Mouse (Mus musculus) right cerebral cortex, postnatal 36 days (tissue): ENCODE data around the gene Traip.

ENCODE experiments used
- DNase-seq, 2 experiments: peaks; one replicate each; pipeline ENCODE4 v3.0.0; 2022; ENCODE audit warnings: low spot score in 2 of 2, mixed read lengths in 1 of 2

Gene Traip

DNA sequence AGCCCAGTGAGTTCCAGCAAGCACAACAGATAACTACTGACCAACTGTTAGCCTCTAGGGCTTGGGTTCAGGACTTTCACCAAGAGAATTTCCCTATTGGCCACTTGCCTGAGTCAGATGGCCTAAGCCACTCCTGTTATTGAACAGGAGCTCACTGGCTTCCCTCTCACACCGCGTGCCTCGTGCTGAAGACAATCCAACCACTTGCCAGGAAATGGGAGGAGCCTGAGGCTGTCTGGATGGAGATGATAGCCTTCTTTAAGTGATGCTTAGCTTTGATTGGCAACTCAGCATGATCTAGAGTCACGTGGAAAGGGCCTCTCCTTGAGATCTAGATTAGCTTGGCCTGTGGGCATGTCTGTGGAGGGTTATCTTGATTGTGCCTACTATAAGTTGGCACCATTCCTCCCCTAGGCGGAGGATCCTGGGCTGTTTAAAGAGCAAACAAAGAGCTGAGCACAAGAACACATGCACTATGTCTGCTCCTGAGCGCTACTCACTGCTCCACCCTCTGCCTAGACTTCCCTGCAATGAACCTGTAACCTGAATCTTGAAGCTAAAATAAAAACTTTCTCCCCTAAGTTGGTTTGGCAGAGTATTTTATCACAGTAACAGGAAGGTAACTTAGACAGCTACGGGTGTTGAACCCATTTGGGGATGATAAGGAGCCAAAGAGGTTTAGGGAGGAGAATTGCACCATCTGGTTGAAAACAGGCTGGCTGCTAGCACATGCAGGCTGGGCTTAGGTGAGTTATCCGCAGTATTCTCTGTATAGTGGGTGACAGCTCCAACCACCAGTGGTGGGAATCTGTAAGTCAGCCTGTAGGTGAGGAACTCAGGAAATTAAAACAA, 22.0 kb downstream of the Traip start:
- DNase-seq: no peak

DNA sequence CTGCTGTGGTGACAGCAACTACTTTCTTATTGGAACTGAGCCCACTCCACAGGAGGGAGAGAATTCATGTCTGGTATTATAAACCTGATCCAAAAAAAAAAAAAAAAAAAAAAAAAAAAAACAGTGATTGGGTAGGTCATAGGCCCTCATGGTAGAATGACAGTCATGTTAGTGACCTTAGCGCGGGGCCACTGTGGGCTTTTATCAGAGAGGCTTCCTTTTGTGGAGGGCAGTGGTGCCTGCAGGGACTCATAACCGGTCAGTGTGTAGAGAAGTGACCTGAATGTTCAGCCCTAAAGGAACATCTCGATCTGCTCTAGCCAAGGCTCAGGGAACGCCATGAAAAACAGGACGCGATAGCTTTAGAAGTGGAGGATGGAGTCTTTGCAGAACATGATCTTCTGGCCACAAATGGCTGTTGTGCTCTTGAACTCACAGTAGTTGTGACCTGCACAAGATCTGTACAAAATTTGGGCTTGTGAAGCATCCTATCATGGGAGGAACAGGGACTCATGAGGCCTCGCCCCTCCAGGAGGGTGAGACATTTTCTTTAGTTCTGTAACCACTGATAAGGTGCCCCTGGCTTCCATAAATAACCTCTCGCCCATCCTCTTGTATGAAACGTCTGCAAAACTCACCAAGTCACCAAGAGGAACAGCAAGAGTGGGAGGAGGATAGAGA, 24.7 kb downstream of the Traip start:
- DNase-seq: no peak

DNA sequence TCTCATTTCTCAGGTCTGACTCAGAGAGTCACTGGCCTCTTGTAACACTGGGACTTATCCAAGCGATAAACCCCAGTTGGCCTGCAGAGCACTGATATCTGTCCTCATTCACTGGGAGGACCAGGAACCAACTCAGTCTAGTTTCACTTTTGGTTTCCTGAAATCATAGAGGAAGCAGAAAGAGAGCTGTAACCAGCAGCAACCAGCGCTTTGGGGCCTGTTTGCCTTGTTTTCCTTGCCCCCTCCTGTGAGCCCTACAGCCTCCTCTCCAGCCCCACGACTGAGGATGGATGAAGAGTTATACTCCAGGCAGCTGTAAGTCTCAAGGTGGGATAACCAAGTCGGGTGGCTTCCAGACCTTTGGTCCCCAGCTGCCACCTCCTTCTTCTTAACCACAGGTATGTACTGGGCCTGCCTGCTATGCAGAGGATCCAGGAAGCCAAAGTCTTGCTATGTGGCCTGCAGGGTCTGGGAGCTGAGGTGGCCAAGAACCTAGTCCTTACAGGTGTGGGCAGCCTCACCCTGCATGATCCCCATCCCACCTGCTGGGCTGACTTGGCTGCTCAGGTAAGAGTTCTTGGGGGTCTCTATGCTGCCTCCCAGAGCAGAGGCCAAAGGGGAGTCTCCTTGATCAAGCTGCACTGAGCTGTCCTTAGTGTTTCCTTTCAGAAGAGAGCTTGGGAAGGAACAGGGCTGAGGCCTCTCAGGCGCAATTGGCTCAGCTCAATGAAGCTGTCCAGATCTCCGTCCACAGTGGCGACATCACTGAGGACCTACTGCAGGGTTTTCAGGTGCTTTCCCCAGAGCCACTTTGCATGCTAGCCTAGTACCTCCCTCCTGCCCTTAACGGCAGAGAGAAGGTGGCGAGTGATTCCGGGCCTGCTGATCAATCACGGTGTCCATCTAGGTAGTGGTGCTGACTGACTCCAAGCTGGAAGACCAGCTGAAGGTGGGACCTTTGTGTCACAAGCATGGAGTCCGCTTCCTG, 25.8 kb downstream of the Traip start, which contains the start of gene Uba7:
Gene Uba7, plus strand, starts transcription at position 107 of the 988 bp plus-strand sequence.
- no peak for DNase-seq

DNA sequence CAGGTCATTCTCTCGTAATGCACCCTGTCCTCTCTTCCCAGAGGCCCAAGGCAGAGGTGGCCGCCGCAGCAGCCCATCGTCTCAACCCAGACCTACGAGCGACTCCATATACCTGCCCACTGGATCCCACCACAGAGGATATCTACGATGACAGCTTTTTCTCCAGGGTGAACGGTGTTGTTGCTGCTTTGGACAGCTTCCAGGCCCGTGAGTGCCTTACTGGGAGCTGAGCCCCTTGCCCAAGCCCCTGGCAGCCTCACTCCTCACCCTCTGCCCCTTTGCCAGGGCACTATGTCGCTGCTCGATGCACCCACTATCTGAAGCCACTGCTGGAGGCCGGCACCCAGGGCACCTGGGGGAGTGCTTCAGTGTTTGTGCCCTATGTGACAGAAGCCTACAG, 28.9 kb downstream of the Traip start:
- DNase-seq: no peak

DNA sequence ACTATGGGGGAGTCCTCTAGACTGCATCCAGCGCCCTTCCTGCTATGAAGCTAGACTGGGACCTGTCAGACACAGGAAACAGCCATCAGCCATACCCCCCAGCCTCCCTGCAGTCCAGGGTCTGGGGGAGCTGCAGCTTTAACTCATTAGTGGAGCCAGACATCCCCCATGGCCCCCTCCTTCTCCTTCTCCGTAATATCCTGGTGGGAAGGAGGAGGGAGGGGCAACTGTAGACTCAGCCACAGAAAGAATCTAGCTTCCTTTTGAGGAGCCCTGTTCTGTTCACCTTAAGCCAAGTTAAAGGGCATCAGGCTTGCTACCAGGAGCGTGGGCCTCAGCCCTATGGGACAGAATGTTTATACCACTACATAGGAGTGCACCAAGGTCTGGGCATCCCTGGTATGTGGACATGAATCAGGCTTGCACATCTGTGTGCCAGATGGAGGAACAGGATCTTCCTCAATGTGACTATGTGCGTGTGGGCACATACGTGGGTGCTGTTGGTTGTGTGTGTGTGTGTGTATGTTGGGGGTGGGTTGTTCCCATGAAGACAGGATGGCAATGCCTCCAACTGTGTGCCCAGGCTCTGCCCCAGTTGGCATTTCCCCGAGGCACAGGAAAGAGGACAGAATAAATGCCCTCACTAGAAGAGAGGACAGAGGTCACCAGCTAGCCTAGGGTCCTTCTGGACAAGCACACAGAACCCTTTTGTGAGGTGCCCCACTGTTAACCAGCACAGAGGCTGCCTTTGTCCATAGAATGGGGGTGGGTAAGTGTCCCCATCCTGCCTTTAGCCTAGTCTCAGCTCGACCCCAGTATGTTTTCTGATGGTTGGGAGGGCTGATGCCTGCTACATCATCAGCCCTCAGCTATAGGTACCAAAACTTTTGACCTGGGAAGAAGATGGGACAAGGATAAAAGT, 32.0 kb downstream of the Traip start:
- DNase-seq: no peak

DNA sequence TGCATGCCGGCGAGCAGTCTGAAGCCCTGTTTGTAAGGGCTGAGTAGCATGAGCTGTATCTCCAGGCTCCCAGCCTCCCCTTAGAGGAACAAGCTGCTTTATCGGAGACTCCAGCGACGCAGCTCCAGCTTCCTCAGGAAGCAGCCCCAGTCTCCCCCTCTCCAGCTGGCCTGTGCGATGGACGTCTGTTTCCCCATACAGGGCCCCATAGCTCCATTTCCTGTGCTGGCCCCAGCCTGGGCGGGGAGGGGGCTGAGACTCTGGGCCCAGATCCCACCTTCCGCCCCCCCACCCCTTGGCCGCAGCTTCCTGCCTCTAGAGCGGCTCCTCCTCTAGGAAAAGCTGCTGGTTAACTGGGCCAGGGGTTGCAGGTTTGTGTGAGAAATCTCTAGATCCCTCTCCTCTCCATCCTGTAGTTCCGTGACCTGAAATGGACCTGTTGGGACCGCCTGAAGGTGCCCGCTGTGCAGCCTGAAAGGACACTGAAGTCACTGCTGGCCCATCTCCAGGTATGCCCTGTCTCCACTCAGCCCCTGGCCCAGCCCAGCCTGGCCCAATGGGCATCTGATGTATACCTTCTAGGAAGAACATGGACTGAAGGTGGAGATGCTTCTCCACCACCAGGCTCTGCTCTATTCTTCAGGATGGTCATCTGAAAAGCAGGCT, 32.9 kb downstream of the Traip start, which contains the start of gene Gm20661:
Gene Gm20661, plus strand, starts transcription at position 378 of the 666 bp plus-strand sequence.
- DNase-seq: no peak

DNA sequence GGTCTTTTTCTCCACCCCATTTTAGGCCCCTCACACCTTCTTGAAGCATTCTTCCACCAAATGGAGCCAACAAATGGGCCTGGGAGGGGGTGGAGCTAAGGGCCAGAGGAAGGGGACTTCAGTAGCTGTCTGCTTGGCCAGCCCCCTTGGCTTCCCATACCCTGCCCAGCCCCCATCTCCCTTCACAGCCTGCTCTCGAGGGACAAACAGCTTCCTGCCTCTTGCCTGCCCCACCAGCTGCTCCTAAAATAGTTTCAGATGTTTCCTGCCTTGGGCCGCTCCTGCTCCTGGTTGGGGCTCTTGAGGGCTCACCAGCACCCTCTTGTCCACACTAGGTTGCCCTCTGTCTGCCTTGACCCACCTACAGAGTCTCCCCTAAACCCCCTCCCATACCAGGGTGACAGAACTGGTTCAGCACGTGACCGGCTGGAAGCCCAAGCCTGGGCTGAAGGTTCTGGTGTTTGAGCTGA, 33.5 kb downstream of the Traip start:
- no peak for DNase-seq

DNA sequence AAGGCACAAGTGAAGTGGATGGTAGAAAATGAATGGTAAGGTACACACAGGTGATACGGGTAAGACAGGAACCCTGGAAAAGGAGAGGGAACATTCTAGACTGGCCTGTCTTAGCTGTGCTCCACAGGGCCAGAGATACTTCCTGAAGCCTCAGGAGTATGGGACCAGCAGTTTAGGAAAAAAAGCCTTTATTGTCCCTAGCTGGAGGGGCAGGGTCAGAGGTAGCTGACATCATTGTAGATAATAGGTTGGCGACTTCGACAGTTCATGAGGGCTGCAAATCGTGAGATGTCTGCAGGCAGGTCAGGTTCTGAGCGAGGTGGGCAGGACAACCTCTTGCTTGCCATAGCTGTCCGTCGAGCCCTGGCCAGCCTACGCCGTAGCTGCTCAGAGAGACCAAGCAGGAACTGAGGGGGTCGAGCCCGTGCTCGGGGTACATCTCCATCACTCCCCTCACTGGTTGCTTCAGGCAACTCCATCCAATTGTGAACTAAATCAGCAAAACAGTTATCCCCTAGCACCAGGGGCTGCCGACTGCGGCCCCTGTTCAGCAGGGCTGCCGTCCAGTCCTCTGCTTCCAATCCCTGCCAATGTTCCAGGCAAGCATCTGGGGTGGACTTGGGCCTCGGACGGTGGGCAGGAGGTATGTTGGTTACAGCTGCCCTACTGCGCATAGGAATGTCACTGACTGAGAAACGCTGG, 34.3 kb downstream of the Traip start:
- no peak for DNase-seq

DNA sequence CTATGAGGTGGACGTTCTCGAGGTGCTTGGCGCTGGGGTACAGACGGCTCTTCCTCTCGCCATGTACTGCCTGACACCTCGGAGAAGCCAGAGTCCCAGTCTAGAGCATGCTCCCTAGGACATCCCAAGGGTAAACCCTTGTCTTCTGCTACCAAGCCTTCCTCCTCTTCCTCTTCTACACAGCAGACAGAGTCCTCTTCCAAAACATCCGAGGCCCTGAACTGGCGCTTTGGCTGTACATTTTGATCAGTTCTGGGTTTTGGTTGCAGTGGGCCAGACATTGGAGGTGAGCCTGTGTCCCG, 34.8 kb downstream of the Traip start:
- no peak for DNase-seq

DNA sequence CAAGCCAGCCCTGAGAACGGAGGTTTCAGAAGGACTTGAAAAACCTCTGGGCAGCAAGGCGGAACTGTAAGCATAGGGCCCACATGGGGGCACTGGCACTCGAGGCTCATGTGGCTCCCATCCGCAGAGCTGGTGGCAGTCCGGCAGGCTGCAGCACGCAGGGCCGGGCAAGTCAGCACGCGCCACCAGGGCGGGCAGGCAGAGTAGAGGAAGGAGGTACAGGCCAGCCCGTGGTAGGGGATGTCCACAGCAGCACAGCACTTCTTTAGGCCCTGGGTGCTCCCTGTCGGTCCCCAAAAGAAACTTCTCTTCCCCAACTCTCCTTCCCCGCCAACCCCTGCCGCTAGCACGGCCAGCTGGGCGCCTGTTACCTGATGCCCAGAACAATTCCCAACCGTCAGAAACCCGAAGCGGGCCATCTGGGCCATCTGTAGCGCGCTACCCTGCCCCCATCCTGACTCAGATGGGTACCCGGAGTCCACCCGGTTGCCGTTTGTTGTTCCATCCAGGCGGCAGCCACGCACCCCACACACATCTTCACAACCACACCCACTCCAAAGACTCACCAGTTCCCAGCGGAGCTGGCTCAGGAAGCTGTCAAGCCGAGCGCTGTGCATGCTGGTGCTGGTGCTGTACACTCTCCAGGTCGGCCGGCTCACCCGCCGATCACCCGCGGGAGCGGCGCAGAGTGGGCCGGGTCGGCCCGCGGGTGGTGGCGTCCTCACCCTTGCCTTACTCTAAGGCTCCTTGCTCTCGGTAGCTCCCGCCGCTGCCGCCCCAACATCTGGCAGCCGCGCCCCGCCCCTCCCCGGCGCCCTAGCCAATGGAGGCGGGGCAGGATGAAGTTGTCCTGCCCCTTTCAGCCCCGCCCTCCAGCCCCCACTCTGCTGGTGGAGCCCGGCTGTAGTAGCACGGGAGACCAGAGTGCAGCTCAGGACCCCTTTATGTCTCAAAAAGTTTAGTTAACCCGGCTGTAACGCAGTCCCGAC, 35.5 kb downstream of the Traip start, which contains the start of gene Inka1:
Gene Inka1, minus strand, starts transcription at position 749 of the 989 bp plus-strand sequence.
- DNase-seq: peak; percentile 77 to 78

DNA sequence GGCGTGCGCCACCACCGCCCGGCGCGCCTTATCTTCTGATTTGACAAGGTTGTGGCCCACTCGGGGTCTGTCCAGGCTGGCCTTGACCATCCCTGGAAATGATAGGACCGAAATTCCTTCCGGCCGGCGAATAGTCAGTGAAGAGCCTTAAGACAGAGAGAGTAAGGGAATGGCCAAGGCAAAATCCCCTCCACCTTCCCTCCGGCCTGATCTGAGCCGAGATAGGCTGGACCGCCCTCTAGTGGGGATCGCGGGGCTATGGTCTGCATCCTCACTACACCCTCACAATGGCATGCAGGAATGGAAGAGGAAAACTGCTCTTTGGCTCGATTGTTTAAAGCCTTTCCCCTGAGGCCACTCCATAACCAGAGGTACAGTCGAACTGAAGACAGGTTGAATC, 36.4 kb downstream of the Traip start:
- DNase-seq: peak in 1 of 2 experiments; percentile 43

DNA sequence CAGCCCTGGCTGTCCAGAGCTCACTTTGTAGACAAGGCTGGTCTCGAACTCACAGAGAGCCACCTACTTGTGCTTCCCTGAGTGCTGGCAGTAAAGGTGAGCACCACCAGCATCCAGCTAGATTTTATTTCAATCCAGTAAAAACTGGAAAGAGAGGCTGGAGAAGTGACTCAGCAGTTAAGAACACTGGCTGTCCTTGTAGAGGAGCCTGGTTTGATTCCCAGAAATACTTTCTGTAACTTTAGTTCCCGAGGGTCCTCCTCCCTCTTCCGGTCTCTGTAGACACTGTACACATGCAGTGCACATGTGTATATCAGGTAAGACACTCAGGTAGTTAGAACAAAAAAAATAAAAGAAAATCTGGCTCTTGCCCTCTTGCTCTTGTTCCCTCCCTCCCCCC, 38.0 kb downstream of the Traip start:
- no peak for DNase-seq

DNA sequence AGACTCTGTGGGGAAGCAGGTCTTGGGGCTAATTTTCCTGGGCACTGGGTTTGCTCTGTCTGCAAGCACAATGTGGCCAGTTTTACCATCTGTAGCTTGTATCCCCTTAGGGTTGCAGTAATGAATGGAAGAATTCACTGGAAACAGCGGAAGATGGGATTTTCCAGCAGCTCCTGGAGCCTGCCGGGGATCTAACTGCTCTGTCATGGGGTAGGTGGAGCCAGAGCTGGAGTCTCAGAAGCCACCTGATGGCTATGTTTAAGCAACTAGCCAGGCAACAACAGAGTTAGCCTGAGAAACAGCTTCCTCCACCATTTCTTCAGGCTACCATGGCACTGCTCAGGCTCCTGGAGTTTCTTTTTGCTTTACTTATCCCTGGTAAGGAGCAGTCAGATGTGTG, 42.3 kb downstream of the Traip start, which contains the start of gene Cdhr4:
Gene Cdhr4, plus strand, starts transcription at position 301 of the 400 bp plus-strand sequence.
- DNase-seq: no peak

DNA sequence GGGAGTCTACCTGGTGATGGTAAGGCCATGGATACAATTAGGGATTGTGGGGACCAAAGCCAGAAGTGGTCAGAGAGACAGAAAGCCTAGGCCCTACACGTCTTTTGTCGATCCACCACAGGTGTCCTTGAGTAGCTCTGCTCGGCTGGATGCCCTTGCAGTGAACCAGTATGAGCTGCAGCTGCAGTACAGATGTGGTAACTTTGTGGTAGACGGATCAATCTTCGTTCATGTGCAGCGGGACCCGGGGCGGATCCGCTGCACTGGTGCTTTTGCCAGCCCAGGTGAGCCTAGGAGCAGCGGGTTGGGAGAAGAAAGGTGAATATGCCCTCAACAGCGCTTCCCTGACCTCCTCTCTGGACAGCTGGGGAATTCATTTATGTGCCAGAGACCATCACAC, 43.1 kb downstream of the Traip start:
- DNase-seq: no peak

DNA sequence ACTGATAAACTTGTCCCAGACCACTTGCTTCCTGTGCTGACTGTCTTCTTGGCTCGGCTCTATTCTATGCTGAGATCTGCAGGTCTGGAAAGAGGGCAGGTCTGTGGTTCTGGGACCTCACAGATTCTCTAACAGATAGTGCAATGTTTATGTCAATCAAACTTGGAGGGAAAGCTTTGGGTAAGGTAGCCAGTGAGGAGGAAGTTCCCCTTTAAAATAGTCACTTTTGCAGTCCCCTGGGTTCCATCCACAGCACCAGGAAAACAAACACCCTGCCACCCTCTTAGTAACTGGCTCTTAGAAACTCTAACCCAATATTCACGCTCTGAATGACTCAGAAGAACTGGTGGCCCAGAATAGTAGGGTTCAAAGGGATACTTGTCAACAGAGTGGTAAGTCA, 44.5 kb downstream of the Traip start:
- DNase-seq: no peak

DNA sequence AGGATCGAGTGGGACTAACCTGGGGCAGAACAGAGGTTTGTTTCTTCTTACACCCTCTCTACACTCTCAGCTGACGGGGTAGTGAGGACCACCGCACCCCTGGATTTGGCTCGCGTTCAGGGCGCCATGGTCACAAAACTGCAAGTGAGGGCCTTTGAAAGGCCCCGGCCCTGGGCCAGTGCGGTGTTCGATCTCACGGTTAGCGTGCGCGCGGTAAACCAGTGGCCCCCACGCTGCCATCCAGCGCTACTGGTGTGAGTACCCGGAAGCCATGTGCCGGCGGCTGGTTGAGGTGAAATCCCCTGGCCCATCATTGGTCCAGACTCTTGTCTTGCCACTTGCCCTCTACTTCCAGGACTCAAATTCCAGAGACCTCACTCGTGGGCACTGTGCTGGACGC, 45.6 kb downstream of the Traip start:
- no peak for DNase-seq

DNA sequence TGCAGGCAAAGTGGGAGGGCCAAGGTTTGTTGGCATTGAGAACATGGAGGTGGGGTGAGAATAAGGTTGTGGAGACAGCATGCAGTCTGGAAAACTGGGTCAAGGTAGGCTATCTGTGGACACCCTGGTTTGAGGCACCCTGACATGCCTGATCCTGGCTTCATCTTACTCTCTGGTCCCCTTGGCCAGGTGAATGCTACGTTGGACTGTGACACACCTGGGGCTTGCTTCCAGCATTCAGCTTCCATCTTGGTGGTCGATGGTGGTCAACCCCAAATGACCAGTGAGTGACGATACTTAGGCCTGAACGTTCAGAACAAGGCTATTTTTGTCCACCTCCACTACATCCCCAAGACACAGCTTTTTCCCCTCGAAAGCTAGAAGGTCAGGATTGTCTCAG, 46.1 kb downstream of the Traip start, which contains the start of gene Gm20662:
Gene Gm20662, plus strand, starts transcription at position 301 of the 400 bp plus-strand sequence.
- DNase-seq: no peak
